Mouse (Mus musculus): ENCODE measurements around the gene Gm21900. TPM values are rescaled to one million over a fixed set of nuclear protein-coding genes. Genes with fewer than 3 reads are reported as not detected.
"Not testable (repeated sequence)": the region's sequence is repeated elsewhere in the genome, so short reads cannot be mapped to it uniquely, and the experiment has no call there.

Gene Gm21900
- polyA plus RNA-seq (2012; rRNA removed) (not detected in 2 replicates), polyA plus RNA-seq (2014; fragmentation: Nextera tagmentation; extraction: Ambion mirVana) (not detected in 2 replicates)

DNA sequence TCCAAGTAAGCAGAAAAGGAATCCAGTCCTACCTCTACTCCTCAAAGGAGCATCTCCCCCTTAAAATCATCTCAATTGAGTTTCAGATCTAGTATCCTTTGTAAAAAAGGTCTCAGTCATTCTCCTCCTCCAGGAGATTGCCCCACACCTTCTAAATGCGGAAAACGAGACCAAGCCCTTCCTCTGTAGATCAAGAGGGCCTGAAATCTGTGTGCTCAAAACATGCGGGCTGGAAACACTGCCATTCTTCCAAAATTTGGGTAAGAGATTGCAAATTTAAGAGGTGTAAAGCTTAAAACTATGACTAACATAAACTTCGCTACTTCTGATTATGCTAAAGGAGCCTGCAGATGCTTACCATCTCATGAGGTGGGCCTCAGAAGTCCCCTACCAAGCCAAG is at the start of gene Gm21900:
Gene Gm21900, plus strand, starts transcription at position 301 of the 400 bp plus-strand sequence.
- H3K4me1 ChIP-seq (replicated peaks; ENCODE audit: control insufficient read depth in 2 of 2, insufficient read depth in 2 of 2, low read length in 1 of 2); H3K9me3 ChIP-seq (ENCODE audit: control insufficient read depth, low read length); H3K4me2 ChIP-seq (ENCODE audit: low read depth); H3K9ac ChIP-seq (replicated peaks); DNase-seq (ENCODE audit: low read depth in 3 of 3, low spot score in 3 of 3); H3K27me3 ChIP-seq (ENCODE audit: control insufficient read depth, insufficient read depth, low read length); H3K36me3 ChIP-seq (replicated peaks; ENCODE audit: control insufficient read depth, insufficient read depth, low read depth); ATAC-seq (ENCODE audit: insufficient read depth); H3K4me3 ChIP-seq (ENCODE audit: insufficient read depth in 1 of 2, low read depth in 2 of 2, low read length in 2 of 2); H3K27ac ChIP-seq: not testable (repeated sequence)
- 45% methylated on average over 2 of the region's 4 CpGs for WGBS (ENCODE audit: insufficient replicate concordance)

DNA sequence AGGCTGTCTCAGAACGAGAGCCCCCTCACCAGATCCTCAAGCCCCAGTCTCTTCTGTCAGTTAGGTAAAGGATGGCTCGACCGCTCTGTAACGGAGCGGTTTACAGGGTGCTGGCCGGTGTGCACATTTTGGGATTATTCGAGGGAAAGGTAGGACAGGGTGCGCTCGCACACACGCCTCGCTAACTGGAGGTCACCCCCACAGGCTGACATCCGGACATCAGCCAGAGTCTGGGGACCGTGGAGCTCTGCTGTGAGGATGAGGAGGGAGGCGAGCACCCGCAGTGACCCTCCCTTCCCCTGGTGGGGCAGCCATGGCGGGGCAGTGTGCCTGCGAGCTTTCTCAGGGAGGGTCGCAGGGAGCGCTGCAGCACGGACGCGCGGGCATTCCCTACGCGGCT is 27.4 kb downstream of the Gm21900 start:
- H3K9me3 ChIP-seq (ENCODE audit: control insufficient read depth, low read length); H3K27ac ChIP-seq; DNase-seq (ENCODE audit: low read depth in 3 of 3, low spot score in 3 of 3): not testable (repeated sequence)

More for the DNA sequence above, 27.4 kb downstream of the Gm21900 start:
- H3K27me3 ChIP-seq (ENCODE audit: control insufficient read depth, insufficient read depth, low read length); H3K36me3 ChIP-seq (replicated peaks; ENCODE audit: control insufficient read depth, insufficient read depth, low read depth); H3K4me2 ChIP-seq (ENCODE audit: low read depth); ATAC-seq (ENCODE audit: insufficient read depth); H3K9ac ChIP-seq (replicated peaks); H3K4me1 ChIP-seq (replicated peaks; ENCODE audit: control insufficient read depth in 2 of 2, insufficient read depth in 2 of 2, low read length in 1 of 2); H3K4me3 ChIP-seq (ENCODE audit: insufficient read depth in 1 of 2, low read depth in 2 of 2, low read length in 2 of 2): not testable (repeated sequence)
- WGBS (ENCODE audit: insufficient replicate concordance) = no CpG with 5 or more reads among the region's 25 CpGs

Other genes with a start within 250 kb of the Gm21900 start
- gene Gm28510, start 203.6 kb upstream of the Gm21900 start, polyA plus RNA-seq (2012; rRNA removed) = not detected in 2 replicates
- gene Gm28510, start 203.6 kb upstream of the Gm21900 start, polyA plus RNA-seq (2014; fragmentation: Nextera tagmentation; extraction: Ambion mirVana) = not detected in 2 replicates
- not detected in 2 replicates for gene Gm20737, start 80.3 kb upstream of the Gm21900 start, polyA plus RNA-seq (2012; rRNA removed)
- not detected in 2 replicates for gene Gm20737, start 80.3 kb upstream of the Gm21900 start, polyA plus RNA-seq (2014; fragmentation: Nextera tagmentation; extraction: Ambion mirVana)
- not detected in 2 replicates for gene Gm21775, start 62.9 kb upstream of the Gm21900 start, polyA plus RNA-seq (2012; rRNA removed)
- not detected in 2 replicates for gene Gm21775, start 62.9 kb upstream of the Gm21900 start, polyA plus RNA-seq (2014; fragmentation: Nextera tagmentation; extraction: Ambion mirVana)
- not detected in 2 replicates for gene Gm20777, start 136.1 kb downstream of the Gm21900 start, polyA plus RNA-seq (2012; rRNA removed)
- gene Gm20777, start 136.1 kb downstream of the Gm21900 start, polyA plus RNA-seq (2014; fragmentation: Nextera tagmentation; extraction: Ambion mirVana) = not detected in 2 replicates

Measured in liver, embryonic 14.5 days (tissue).